Mouse (Mus musculus) heart, embryonic 14.5 days (tissue): ENCODE data around the gene Pacsin1. TPM values are rescaled to one million over a fixed set of nuclear protein-coding genes. Genes with fewer than 3 reads are reported as not detected.

ENCODE experiments used
- ATAC-seq: fragments of 200-750 bp; cut with Nextera tagmentation; 2 replicates; pipeline ENCODE4 v1.8.0; 2017; ENCODE audit warnings: low read depth, moderate TSS enrichment; ENCODE audit not compliant: insufficient number of reproducible peaks, insufficient read depth, low FRiP score
- H3K27ac ChIP-seq, 2 experiments: fragments of 200-500 bp in 1 of 2; fragments of 300-500 bp in 1 of 2; sonication (generic) in 1 of 2; replicated peaks in 1 of 2; 2 replicates each; pipeline ENCODE4 v1.5.1; 2012 to 2014; ENCODE audit warnings: low read depth in 2 of 2, low read length in 2 of 2, control low read depth in 1 of 2, mild to moderate bottlenecking in 1 of 2, mixed read lengths in 1 of 2; ENCODE audit not compliant: control insufficient read depth in 1 of 2, insufficient read depth in 1 of 2
- H3K27me3 ChIP-seq: fragments of 300-500 bp; sonication (generic); 2 replicates; pipeline ENCODE4 v1.6.1; 2014; ENCODE audit warnings: mild to moderate bottlenecking, low read length, control low read depth; ENCODE audit not compliant: control insufficient read depth, insufficient read depth
- H3K36me3 ChIP-seq: fragments of 300-500 bp; sonication (generic); 2 replicates; pipeline ENCODE4 v1.6.1; 2014; ENCODE audit warnings: mild to moderate bottlenecking, control low read depth, low read length, mixed read lengths; ENCODE audit not compliant: control insufficient read depth, insufficient read depth
- H3K4me1 ChIP-seq, 2 experiments: fragments of 200-500 bp in 1 of 2; fragments of 300-500 bp in 1 of 2; sonication (generic) in 1 of 2; 2 replicates each; pipeline ENCODE4 v1.6.1; 2012 to 2014; ENCODE audit warnings: low read length in 2 of 2, control low read depth in 1 of 2, mixed read lengths in 1 of 2; ENCODE audit not compliant: control insufficient read depth in 2 of 2, insufficient read depth in 2 of 2
- H3K4me2 ChIP-seq: fragments of 300-500 bp; sonication (generic); 2 replicates; pipeline ENCODE4 v1.6.1; 2014; ENCODE audit warnings: mild to moderate bottlenecking, low read length
- H3K4me3 ChIP-seq, 2 experiments: fragments of 200-500 bp in 1 of 2; fragments of 300-500 bp in 1 of 2; sonication (generic) in 1 of 2; 2 replicates each; pipeline ENCODE4 v1.5.1; 2012 to 2014; ENCODE audit warnings: low read length in 2 of 2, mild to moderate bottlenecking in 2 of 2, control low read depth in 1 of 2, low read depth in 1 of 2, moderate library complexity in 1 of 2; ENCODE audit not compliant: control insufficient read depth in 1 of 2, insufficient read depth in 1 of 2
- H3K9ac ChIP-seq: fragments of 300-500 bp; sonication (generic); 2 replicates; pipeline ENCODE4 v1.6.1; 2014; ENCODE audit warnings: mild to moderate bottlenecking, low read length
- H3K9me3 ChIP-seq: fragments of 300-500 bp; sonication (generic); 2 replicates; pipeline ENCODE4 v1.6.1; 2016; ENCODE audit warnings: low read length, control low read depth; ENCODE audit not compliant: control insufficient read depth
- WGBS: fragments of 180-500 bp; shearing (Covaris S2); extraction: QIAGEN DNeasy Blood & Tissue Kit; methylation state at CpG from one replicate; pipeline ENCODE4 v1.1.7; 2014; 5-methylcytosine and 5-hydroxymethylcytosine counted together
- polyA plus RNA-seq: library from polyadenylated mRNA; unstranded; fragments of >200 nt; fragmentation: Nextera tagmentation; extraction: Ambion mirVana; gene quantifications from 2 replicates; pipeline ENCODE4 v1.2.1, GENCODE M21; 2014

Gene Pacsin1
- polyA plus RNA-seq, 1 experiment from 2014 or later: 0.43 TPM

DNA sequence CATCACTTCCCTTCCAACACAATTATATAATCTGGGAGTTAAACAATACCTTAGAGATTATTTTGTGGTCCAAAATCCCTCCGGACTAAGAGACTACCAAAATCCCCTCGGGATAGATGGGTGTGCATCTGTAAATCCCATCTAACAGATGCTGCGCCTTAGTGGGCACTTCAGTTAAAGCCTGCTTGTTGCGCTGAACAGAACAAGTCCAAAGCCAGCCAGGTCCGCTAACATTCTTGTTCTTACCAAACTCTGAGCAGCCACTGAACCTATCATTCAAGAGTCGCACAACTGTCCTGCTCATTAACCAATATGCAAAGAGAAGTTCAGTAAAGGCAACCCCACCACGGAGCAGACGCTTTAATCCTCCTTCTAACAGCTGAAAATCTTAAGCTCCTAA lies 34.1 kb upstream of the Pacsin1 start:
- peaks cover 9 to 33% of the 10 kb centered on the region in 2 experiments for H3K4me1 ChIP-seq
- peak overlapping the region; percentile 82 for H3K4me2 ChIP-seq
- H3K27ac ChIP-seq: peak overlapping the region in 1 of 2 experiments; percentile 96; a peak in 2 of 4 replicates
- no peaks in the 10 kb centered on the region for H3K27me3 ChIP-seq
- peaks cover 6% of the 10 kb centered on the region; the same call in 1 of the 2 replicates for H3K9me3 ChIP-seq
- peak overlapping the region; percentile 6 to 80; a peak in 3 of 4 replicates for H3K4me3 ChIP-seq
- 39% methylated on average over 8 of the region's 8 CpGs for WGBS
- no peak for ATAC-seq
- peak overlapping the region; percentile 97 for H3K9ac ChIP-seq
- H3K36me3 ChIP-seq: peaks cover 12% of the 10 kb centered on the region; the same call in 1 of the 2 replicates

GRCm38 (mm10) chr17:27621705-27622531 lies 33.4 kb upstream of the Pacsin1 start:
- WGBS: 2% methylated on average over 23 of the region's 23 CpGs
- H3K4me1 ChIP-seq: peaks cover 10 to 33% of the 10 kb centered on the region in 2 experiments

DNA sequence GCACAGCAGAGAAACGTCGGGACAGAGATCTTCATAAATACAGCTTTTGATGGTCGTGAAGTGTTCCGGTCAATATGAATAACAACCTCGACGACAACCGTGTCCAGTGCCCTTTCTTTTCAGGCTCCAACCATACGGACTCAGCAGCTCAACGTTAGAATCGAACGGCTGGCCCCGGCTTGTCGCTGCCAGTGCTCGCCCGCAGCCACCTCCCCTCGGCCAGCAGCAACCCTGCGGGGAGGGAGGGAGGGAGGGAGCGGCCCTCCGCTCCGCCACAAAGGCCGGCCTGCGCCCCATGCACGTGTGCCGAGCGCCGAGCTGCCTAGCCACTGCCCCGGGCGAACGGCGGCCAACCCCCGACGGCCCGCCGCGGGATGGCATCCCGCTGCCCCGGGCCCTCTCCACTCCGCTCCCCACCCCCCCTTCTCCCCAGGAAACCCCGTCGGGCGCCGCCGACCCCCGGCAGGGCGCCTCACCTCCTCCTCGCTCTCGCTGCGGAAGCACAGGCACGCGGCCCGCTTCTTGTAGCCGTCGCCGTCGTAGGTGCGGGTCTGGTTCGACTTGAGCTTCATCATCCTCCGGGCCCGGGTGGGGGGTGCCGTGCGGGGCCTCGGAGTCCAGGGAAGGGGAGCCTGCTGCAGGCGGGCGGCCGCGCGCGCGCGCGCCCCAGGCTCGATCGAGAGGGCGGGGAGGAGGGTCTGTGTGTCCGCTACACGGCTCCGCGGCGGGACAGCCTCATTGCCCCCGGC lies 32.5 kb upstream of the Pacsin1 start:
- peaks cover 2% of the 10 kb centered on the region; the same call in 1 of the 2 replicates for H3K36me3 ChIP-seq
- under 1% methylated on average over 79 of the region's 80 CpGs for WGBS
- H3K4me3 ChIP-seq: peak overlapping the region; percentile 80 to 89
- H3K27me3 ChIP-seq: no peaks in the 10 kb centered on the region
- H3K4me1 ChIP-seq: peaks cover 11 to 33% of the 10 kb centered on the region in 2 experiments
- H3K9ac ChIP-seq: peak overlapping the region; percentile 97
- H3K4me2 ChIP-seq: peak overlapping the region; percentile 82
- 0 out of 2 replicates have a peak, but pooled peaks cover 2% of the 10 kb centered on the region for H3K9me3 ChIP-seq
- ATAC-seq: peak; percentile 47
- H3K27ac ChIP-seq: peak overlapping the region; percentile 86 to 96

More at GRCm38 (mm10) chr17:27621705-27622531, 33.4 kb upstream of the Pacsin1 start:
- peak overlapping the region; percentile 82 for H3K4me2 ChIP-seq
- no peaks in the 10 kb centered on the region for H3K27me3 ChIP-seq
- ATAC-seq: no peak
- H3K9ac ChIP-seq: peak overlapping the region; percentile 97
- peak overlapping the region; percentile 80 to 89 for H3K4me3 ChIP-seq
- peak overlapping the region; percentile 86 to 96 for H3K27ac ChIP-seq
- H3K36me3 ChIP-seq: peaks cover 7% of the 10 kb centered on the region; the same call in 1 of the 2 replicates
- peaks cover 6% of the 10 kb centered on the region; the same call in 1 of the 2 replicates for H3K9me3 ChIP-seq

GRCm38 (mm10) chr17:27623360-27624326 lies 31.7 kb upstream of the Pacsin1 start, which contains the start of gene Nudt3:
Gene Nudt3, minus strand, starts transcription at chr17:27623495.
- ATAC-seq: peak; percentile 86
- Histone ChIP-seq H3K9me3 (no peaks in the 10 kb centered on the region), H3K27me3 (no peaks in the 10 kb centered on the region), H3K27ac (peak within 1 kb of the TSS; percentile 86 to 96), H3K4me3 (peak within 1 kb of the TSS; percentile 80 to 89), H3K4me2 (peak within 1 kb of the TSS; percentile 82), H3K9ac (peak within 1 kb of the TSS; percentile 97), H3K36me3 (no peaks in the 10 kb centered on the region), H3K4me1 (peaks cover 8 to 30% of the 10 kb centered on the region in 2 experiments)
- WGBS: 9% methylated on average over 76 of the region's 91 CpGs

DNA sequence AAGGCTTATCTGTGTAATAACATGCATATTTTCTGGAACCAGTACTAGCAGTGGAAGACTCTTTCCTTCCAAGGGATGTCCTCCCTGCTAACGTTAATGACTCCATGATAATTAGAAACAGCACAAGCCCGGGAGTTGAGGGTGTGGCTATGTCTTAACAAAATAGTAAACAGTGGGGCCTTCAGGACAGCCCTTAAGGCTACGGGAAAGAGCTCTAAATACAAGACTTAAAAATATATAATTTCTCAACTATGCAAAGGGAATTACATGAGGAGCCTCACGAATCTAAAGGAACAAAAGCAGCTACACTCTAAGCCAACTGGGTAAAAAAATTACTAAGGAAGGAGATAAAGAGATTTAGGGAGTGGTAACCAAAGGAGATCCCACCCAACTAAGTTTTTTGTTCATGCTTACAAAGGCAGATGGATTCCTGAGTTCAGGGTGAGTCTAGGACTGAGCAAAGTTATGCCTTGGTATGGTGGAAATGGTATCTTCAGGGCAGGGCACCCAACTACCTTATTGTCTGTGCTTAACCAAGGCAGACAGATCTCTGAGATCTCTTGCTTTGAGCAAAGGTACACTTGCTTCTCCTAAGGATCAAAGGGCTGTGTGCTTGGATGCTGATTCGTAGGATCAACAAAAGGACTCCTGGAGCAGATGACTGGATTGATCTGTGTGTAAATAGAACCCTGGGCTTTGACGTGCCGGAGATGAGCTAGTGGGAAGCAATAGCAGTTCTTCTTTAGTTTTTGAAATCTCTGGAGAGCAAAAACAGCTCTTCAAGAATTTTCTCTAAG lies 29.7 kb upstream of the Pacsin1 start:
- Histone ChIP-seq H3K27ac (no peak overlapping the region), H3K4me2 (no peak overlapping the region), H3K36me3 (peaks cover 14% of the 10 kb centered on the region), H3K9me3 (no peaks in the 10 kb centered on the region), H3K4me3 (no peak overlapping the region), H3K9ac (no peak overlapping the region), H3K27me3 (no peaks in the 10 kb centered on the region), H3K4me1 (peaks cover 5 to 19% of the 10 kb centered on the region in 2 experiments)
- 65% methylated on average over 7 of the region's 7 CpGs for WGBS
- no peak for ATAC-seq

DNA sequence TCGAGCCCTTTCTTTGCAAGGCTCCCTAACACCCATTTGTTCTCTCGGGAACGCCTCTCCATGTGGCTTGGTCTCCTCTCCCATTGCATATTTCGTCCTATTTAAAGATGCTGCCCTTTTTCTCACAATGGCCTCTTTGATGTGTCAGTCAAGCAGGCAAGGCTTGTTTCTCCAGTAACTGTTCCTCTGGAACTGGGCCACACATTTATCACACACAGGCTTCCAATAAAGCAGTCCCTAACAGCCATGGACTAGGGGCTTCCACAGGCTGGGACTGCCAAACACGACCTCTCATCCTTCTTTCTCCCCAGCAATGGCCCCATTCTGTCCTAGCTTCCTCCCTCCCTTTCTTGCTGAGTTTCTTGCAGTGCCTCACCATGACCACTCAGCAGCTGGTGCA lies 28.6 kb upstream of the Pacsin1 start:
- ATAC-seq: no peak
- no peak overlapping the region for H3K9ac ChIP-seq
- H3K9me3 ChIP-seq: no peaks in the 10 kb centered on the region
- peaks cover 2 to 9% of the 10 kb centered on the region in 2 experiments; a peak in 2 of 4 replicates for H3K4me1 ChIP-seq
- peaks cover 24% of the 10 kb centered on the region for H3K36me3 ChIP-seq
- 29% methylated on average over 5 of the region's 5 CpGs for WGBS
- H3K27me3 ChIP-seq: no peaks in the 10 kb centered on the region
- H3K4me2 ChIP-seq: no peak overlapping the region
- H3K4me3 ChIP-seq: no peak overlapping the region
- H3K27ac ChIP-seq: no peak overlapping the region; a peak in 1 of 4 replicates
